Comparison of ENCODE assay signal across 16 mouse cellular contexts in the genomic region with DNA sequence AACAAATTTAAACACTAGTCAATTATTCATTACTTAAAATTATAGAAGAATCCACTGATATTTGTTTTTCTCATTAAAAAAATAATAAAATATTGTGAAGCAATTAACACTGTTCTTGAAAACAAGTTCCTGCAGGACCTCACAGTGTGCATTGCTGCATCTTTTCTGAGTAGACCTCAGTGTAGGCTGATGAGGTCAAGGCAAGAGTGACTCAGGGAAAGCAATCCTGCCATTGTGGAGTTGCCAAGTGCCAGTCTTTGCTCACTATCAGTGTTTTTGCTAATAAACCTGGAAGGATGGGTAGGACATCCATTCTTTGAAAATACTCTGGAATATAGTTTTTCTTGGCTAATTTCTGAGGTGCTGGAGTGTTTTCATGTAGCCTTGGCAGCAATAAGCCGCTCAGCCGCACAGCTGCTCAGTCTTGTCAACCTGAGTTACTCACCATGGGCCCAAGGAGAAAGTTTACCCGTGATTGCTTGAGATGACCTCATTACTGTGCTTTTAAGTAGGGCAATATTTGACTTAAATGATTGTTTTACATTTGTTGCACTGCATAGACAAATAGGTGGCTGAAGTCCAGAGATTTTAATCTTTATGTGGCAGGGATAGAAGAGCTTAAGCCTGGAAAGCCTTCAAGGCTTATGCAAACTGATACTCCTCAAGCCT.
DNase-seq lines count a peak whose midpoint lies in the region; ATAC-seq lines count a peak whose summit lies in the region.
"Had no signal": no experiment of that assay in that cellular context is flagged by ENCODE, and none has a peak within 500 bp of the region (broad histone marks: within the 10 kb centered on the region; RNA-seq: fewer than 3 reads in every experiment).

No protein-coding gene starts in this region.

- no peak overlapping the region for H3K4me2 ChIP-seq in lung, embryonic 15.5 days
- H3K4me2 ChIP-seq: liver, embryonic 12.5 days; neural tube, embryonic 12.5 days had no signal

- intact Hi-C loops in gastrocnemius, postnatal 14 days (cut with DNase I; ENCODE audit: low total_unique reads): no loop called here
- intact Hi-C loops in gastrocnemius, postnatal 36 days (cut with DNase I): no loop called here

- no peaks in the 10 kb centered on the region for H3K9me3 ChIP-seq in lung, embryonic 15.5 days
- H3K9me3 ChIP-seq: liver, embryonic 12.5 days; midbrain, embryonic 10.5 days; neural tube, embryonic 12.5 days had no signal

- peak; percentile 7 for DNase-seq in gastrocnemius, postnatal 14 days
- DNase-seq in gastrocnemius, postnatal 36 days: no peak
- no peak for DNase-seq in lung, postnatal 14 days
- peak; percentile 39 for DNase-seq in adrenal gland, postnatal 14 days
- peak; percentile 30 for DNase-seq in retina, postnatal 1 day
- no peak for DNase-seq in layer of hippocampus, adult 8-10 months (ENCODE audit: low spot score in 2 of 2)
- no peak for DNase-seq in natural killer cell, adult 2 months (ENCODE audit: low spot score in 2 of 2)
- DNase-seq: cerebellum, adult 9-11 months; kidney, adult 11 months; right cerebral cortex, postnatal 14 days had no signal

- H3K36me3 ChIP-seq in lung, embryonic 15.5 days: no peaks in the 10 kb centered on the region
- H3K36me3 ChIP-seq: liver, embryonic 12.5 days; midbrain, embryonic 10.5 days; neural tube, embryonic 12.5 days had no signal

- no peaks in the 10 kb centered on the region for H3K27me3 ChIP-seq in lung, embryonic 15.5 days
- H3K27me3 ChIP-seq: liver, embryonic 12.5 days; neural tube, embryonic 12.5 days had no signal

- H3K9ac ChIP-seq in lung, embryonic 15.5 days: no peak overlapping the region
- H3K9ac ChIP-seq: liver, embryonic 12.5 days; neural tube, embryonic 12.5 days had no signal

- 34% methylated on average over 3 of the region's 3 CpGs for WGBS in lung, embryonic 15.5 days

- H3K4me1 ChIP-seq in lung, embryonic 15.5 days: no peaks in the 10 kb centered on the region
- H3K4me1 ChIP-seq: liver, embryonic 12.5 days; midbrain, embryonic 10.5 days; neural tube, embryonic 12.5 days had no signal

- 0 out of 2 replicates have a peak, but pooled peaks have one; percentile 19 for ATAC-seq in lung, embryonic 15.5 days (ENCODE audit: borderline replicate concordance, extremely low read depth, low FRiP score, low TSS enrichment)
- ATAC-seq: liver, embryonic 12.5 days had no signal

- H3K27ac ChIP-seq in lung, embryonic 15.5 days: no peak overlapping the region
- H3K27ac ChIP-seq: left cerebral cortex, adult 2 months; liver, embryonic 12.5 days; midbrain, embryonic 10.5 days; neural tube, embryonic 12.5 days had no signal

- no peak overlapping the region for H3K4me3 ChIP-seq in lung, embryonic 15.5 days
- H3K4me3 ChIP-seq: erythroblast, embryonic 14.5 days; left cerebral cortex, adult 2 months; liver, embryonic 12.5 days; midbrain, embryonic 10.5 days; neural tube, embryonic 12.5 days had no signal

Comparison
In these comparisons a context has a peak if more than half of its experiments do, and no peak if none do; other contexts are left out.
1. DNase-seq: peak in gastrocnemius, postnatal 14 days (single experiment), adrenal gland, postnatal 14 days (single experiment) and retina, postnatal 1 day (single experiment); none in gastrocnemius, postnatal 36 days (0 of 2), lung, postnatal 14 days (single experiment), layer of hippocampus, adult 8-10 months (0 of 2) and natural killer cell, adult 2 months (0 of 2).